10 mouse cellular contexts compared by ENCODE assay signal in the genomic region with DNA sequence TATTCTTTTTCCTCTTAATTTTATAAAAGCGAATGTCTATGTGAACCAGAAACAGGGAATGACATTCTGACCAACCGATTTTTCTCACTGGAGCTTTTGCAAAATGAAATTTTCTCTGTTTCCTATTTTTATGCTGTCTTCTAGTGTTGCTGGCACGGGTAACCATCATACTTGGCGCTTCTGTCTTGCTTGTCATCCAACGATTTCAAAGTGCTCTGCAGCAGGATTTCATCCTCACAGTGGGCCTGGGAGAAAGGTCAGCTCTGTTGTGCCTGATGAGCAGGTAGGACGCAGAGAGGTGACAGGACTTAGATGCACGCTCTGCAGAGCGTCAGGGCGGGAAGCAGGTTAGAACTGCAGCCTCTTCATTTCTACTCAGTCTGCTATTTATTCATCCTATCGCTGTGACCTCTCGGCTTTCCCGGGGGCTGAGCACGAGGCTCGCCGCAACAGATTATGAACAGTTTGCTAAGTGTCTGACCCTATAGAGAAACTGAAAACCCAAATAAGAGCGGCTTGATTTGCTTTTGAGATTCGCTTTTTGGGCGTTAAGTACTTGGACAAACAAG. TPM values are rescaled to one million over a fixed set of nuclear protein-coding genes. Genes with fewer than 3 reads are reported as not detected.
DNase-seq lines count a peak whose midpoint lies in the region.
"Had no signal": no experiment of that assay in that cellular context is flagged by ENCODE, and none has a peak within 500 bp of the region (broad histone marks: within the 10 kb centered on the region; RNA-seq: fewer than 3 reads in every experiment).

No protein-coding gene starts in this region.

- DNase-seq in cerebellum, postnatal 10 days: peak; percentile 27 to 34
- DNase-seq in cerebellum, adult 11-12 months: no peak
- peak; percentile 30 to 62 for DNase-seq in left cerebral cortex, postnatal 25 days (ENCODE audit: low spot score in 2 of 2)
- no peak for DNase-seq in left cerebral cortex, adult 8-10 months (ENCODE audit: low spot score in 2 of 2)
- DNase-seq in Muller cell, postnatal 12 days (ENCODE audit: inconsistent ontology term): peak; percentile 9
- peak; percentile 21 to 26 for DNase-seq in left cerebral cortex, postnatal 36 days (ENCODE audit: low spot score in 2 of 2)
- DNase-seq in heart, adult 11 months: no peak
- DNase-seq: B cell, adult 2 months; gastrocnemius, postnatal 10 days; layer of hippocampus, postnatal 36 days had no signal

- intact Hi-C loops in left cerebral cortex, postnatal 25 days (cut with DNase I): loop anchor here (2.0 kb wide), 1 partner anchor 47 kb away; no protein-coding TSS in a partner anchor
- intact Hi-C loops in left cerebral cortex, postnatal 36 days (cut with DNase I): no loop called here

RNA-seq across cellular contexts. Expression of a gene that starts 7.6 kb away (rescaled TPM):
- total RNA-seq in left cerebral cortex, postnatal 25 days (2021): 100 to 1,000 TPM; 238 to 249 TPM
- 100 to 1,000 TPM; 239 to 271 (median 254) TPM for total RNA-seq in left cerebral cortex, adult 8-10 months (2022)
- total RNA-seq in left cerebral cortex, postnatal 36 days (2021): 100 to 1,000 TPM; 234 to 245 TPM

Comparison
In these comparisons a context has a peak if more than half of its experiments do, and no peak if none do; other contexts are left out.
1. DNase-seq: peak in cerebellum, postnatal 10 days (2 of 2), left cerebral cortex, postnatal 25 days (2 of 2), Muller cell, postnatal 12 days (single experiment) and left cerebral cortex, postnatal 36 days (2 of 2); none in cerebellum, adult 11-12 months (single experiment), left cerebral cortex, adult 8-10 months (0 of 2) and heart, adult 11 months (single experiment).